Comparison of ENCODE assay signal across 12 mouse cellular contexts in the genomic region with DNA sequence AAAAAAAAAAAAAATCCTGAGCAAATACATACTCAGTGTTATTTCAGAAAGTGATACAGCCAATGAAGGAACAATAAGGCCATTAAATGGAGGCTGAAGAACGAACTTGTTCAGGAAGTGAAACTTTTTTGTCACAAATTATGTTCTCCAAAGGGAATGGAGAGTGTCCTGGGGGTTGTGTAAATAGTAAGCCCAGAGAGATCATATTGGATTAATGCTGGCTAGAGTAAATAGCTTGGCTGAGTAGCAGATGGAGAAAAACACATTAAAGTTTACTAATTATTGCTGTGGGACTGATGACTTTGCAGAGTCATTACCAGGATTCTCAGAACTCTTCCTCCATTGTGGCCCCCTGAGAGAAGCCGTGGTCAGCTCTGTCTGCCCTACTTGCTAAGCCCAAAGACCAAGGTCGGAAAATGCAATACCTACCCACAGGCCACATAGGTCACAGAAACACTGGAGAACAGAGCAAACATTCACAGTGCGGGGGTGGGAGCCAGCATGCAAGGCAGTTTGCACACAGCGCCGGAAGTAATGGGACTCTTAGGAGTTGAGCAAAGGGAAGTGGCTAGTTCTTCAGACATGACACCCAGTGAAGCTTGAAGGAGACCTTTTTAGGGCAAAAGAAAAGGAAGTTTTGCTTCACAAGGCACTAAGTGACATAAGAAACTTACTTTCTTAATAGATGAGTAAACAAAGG. TPM values are rescaled to one million over a fixed set of nuclear protein-coding genes. Genes with fewer than 3 reads are reported as not detected.
DNase-seq lines count a peak whose midpoint lies in the region; ATAC-seq lines count a peak whose summit lies in the region.
"Had no signal": no experiment of that assay in that cellular context is flagged by ENCODE, and none has a peak within 500 bp of the region (broad histone marks: within the 10 kb centered on the region; RNA-seq: fewer than 3 reads in every experiment).

No protein-coding gene starts in this region.

- no peak overlapping the region; the same call in 1 of the 2 replicates for H3K27ac ChIP-seq in liver, embryonic 12.5 days
- H3K27ac ChIP-seq in forebrain, embryonic 14.5 days (ENCODE audit: low read depth, low read length) = no peak overlapping the region
- H3K27ac ChIP-seq: heart, embryonic 13.5 days; limb, embryonic 15.5 days had no signal

- H3K4me2 ChIP-seq in liver, embryonic 12.5 days = no peak overlapping the region
- no peak overlapping the region for H3K4me2 ChIP-seq in forebrain, embryonic 14.5 days (ENCODE audit: low read length)
- H3K4me2 ChIP-seq: heart, embryonic 13.5 days; limb, embryonic 15.5 days had no signal

- no peak overlapping the region for H3K9ac ChIP-seq in liver, embryonic 12.5 days
- H3K9ac ChIP-seq in forebrain, embryonic 14.5 days (ENCODE audit: low read length) = no peak overlapping the region
- H3K9ac ChIP-seq: heart, embryonic 13.5 days; limb, embryonic 15.5 days had no signal

- 35% methylated on average over 6 of the region's 6 CpGs for WGBS in liver, embryonic 12.5 days (ENCODE audit: insufficient replicate concordance)
- 88% methylated on average over 6 of the region's 6 CpGs for WGBS in forebrain, embryonic 14.5 days

- H3K27me3 ChIP-seq in liver, embryonic 12.5 days (replicated peaks) = no peaks in the 10 kb centered on the region
- H3K27me3 ChIP-seq in megakaryocyte, embryonic 14.5 days (replicated peaks) = no peaks in the 10 kb centered on the region
- no peaks in the 10 kb centered on the region for H3K27me3 ChIP-seq in forebrain, embryonic 14.5 days (replicated peaks; ENCODE audit: control insufficient read depth, insufficient read depth, low read length)
- H3K27me3 ChIP-seq: heart, embryonic 13.5 days; limb, embryonic 15.5 days had no signal

- no peaks in the 10 kb centered on the region for H3K4me1 ChIP-seq in liver, embryonic 12.5 days
- H3K4me1 ChIP-seq in megakaryocyte, embryonic 14.5 days = peaks cover 26% of the 10 kb centered on the region
- H3K4me1 ChIP-seq in forebrain, embryonic 14.5 days (ENCODE audit: control insufficient read depth, insufficient read depth, low read length) = no peaks in the 10 kb centered on the region
- H3K4me1 ChIP-seq: heart, embryonic 13.5 days; limb, embryonic 15.5 days had no signal

- DNase-seq in thymus, postnatal 0 days (ENCODE audit: low spot score) = peak; percentile 8
- no peak for DNase-seq in thymus, postnatal 10 days (ENCODE audit: low spot score in 2 of 2)
- DNase-seq in forebrain, embryonic 14.5 days (ENCODE audit: low spot score) = no peak
- DNase-seq in layer of hippocampus, adult 8-10 months (ENCODE audit: low spot score in 2 of 2) = no peak
- no peak for DNase-seq in ovary, postnatal 10 days (ENCODE audit: low spot score)
- DNase-seq: kidney, adult 8-10 months had no signal

- H3K36me3 ChIP-seq in liver, embryonic 12.5 days = no peaks in the 10 kb centered on the region
- H3K36me3 ChIP-seq in megakaryocyte, embryonic 14.5 days (replicated peaks; ENCODE audit: low read length) = no peaks in the 10 kb centered on the region
- H3K36me3 ChIP-seq in forebrain, embryonic 14.5 days (ENCODE audit: control insufficient read depth, insufficient read depth, low read length) = no peaks in the 10 kb centered on the region
- H3K36me3 ChIP-seq: heart, embryonic 13.5 days; limb, embryonic 15.5 days had no signal

- no peak overlapping the region for H3K4me3 ChIP-seq in liver, embryonic 12.5 days
- peak overlapping the region; percentile 57 for H3K4me3 ChIP-seq in megakaryocyte, embryonic 14.5 days (replicated peaks)
- no peak overlapping the region for H3K4me3 ChIP-seq in forebrain, embryonic 14.5 days (ENCODE audit: low read depth, low read length)
- H3K4me3 ChIP-seq: heart, embryonic 13.5 days; limb, embryonic 15.5 days had no signal

- H3K9me3 ChIP-seq in liver, embryonic 12.5 days (replicated peaks) = no peaks in the 10 kb centered on the region
- H3K9me3 ChIP-seq in megakaryocyte, embryonic 14.5 days = no peaks in the 10 kb centered on the region
- no peaks in the 10 kb centered on the region for H3K9me3 ChIP-seq in forebrain, embryonic 14.5 days (replicated peaks; ENCODE audit: control insufficient read depth, low read length)
- H3K9me3 ChIP-seq: heart, embryonic 13.5 days; limb, embryonic 15.5 days had no signal

- peak; percentile 59 for ATAC-seq in liver, embryonic 12.5 days
- no peak for ATAC-seq in inflammation-experienced regulatory T-cells, adult 6 months
- ATAC-seq in forebrain, embryonic 14.5 days = no peak

RNA-seq across cellular contexts. Expression of a gene that starts 20.5 kb away (rescaled TPM):
- 0.38 TPM in 1 of 2 replicates, not detected in the other for polyA plus RNA-seq in thymus, postnatal 0 days (2015; fragmentation: Nextera tagmentation; extraction: Ambion mirVana)
- not detected in 2 replicates for polyA plus RNA-seq in liver, embryonic 12.5 days (2016; fragmentation: Nextera tagmentation; extraction: Ambion mirVana)
- not detected in 2 replicates for polyA plus RNA-seq in megakaryocyte, embryonic 14.5 days (2012; ENCODE audit: insufficient read depth, low replicate concordance)
- not detected for polyA plus RNA-seq in inflammation-experienced regulatory T-cells, adult 6 months (2017; shearing (Covaris generic))
- not detected in 2 replicates for polyA plus RNA-seq in forebrain, embryonic 14.5 days (2014; fragmentation: Nextera tagmentation; extraction: Ambion mirVana)
- not detected for total RNA-seq in layer of hippocampus, adult 8-10 months (2022)
- polyA plus RNA-seq: heart, embryonic 13.5 days; urinary bladder, adult 2 months had no signal

RNA-seq across cellular contexts. Expression of a gene that starts 25.2 kb away (rescaled TPM):
- 3.9 TPM in 2 replicates for polyA plus RNA-seq in thymus, postnatal 0 days (2015; fragmentation: Nextera tagmentation; extraction: Ambion mirVana)
- polyA plus RNA-seq in liver, embryonic 12.5 days (2016; fragmentation: Nextera tagmentation; extraction: Ambion mirVana) = 0.54 and 1.0 TPM in 2 replicates
- polyA plus RNA-seq in megakaryocyte, embryonic 14.5 days (2012; ENCODE audit: insufficient read depth, low replicate concordance) = 0.07 TPM in 1 of 2 replicates, not detected in the other
- polyA plus RNA-seq in inflammation-experienced regulatory T-cells, adult 6 months (2017; shearing (Covaris generic)) = 1 to 10 TPM in 2 of 3 experiments, under 1 TPM in 1; 0.57 to 1.3 (median 1.1) TPM
- polyA plus RNA-seq in forebrain, embryonic 14.5 days (2014; fragmentation: Nextera tagmentation; extraction: Ambion mirVana) = 0.09 TPM in 1 of 2 replicates, not detected in the other
- total RNA-seq in layer of hippocampus, adult 8-10 months (2022) = under 1 TPM in 1 of 4 experiments, not detected in 3; 0.58 TPM

RNA-seq across cellular contexts. Expression of a gene that starts 34.7 kb away (rescaled TPM):
- polyA plus RNA-seq in thymus, postnatal 0 days (2015; fragmentation: Nextera tagmentation; extraction: Ambion mirVana) = 0.22 and 0.36 TPM in 2 replicates
- polyA plus RNA-seq in liver, embryonic 12.5 days (2016; fragmentation: Nextera tagmentation; extraction: Ambion mirVana) = not detected in 2 replicates
- not detected in 2 replicates for polyA plus RNA-seq in megakaryocyte, embryonic 14.5 days (2012; ENCODE audit: insufficient read depth, low replicate concordance)
- not detected for polyA plus RNA-seq in inflammation-experienced regulatory T-cells, adult 6 months (2017; shearing (Covaris generic))
- polyA plus RNA-seq in forebrain, embryonic 14.5 days (2014; fragmentation: Nextera tagmentation; extraction: Ambion mirVana) = not detected in 2 replicates
- total RNA-seq in layer of hippocampus, adult 8-10 months (2022) = not detected
- polyA plus RNA-seq: heart, embryonic 13.5 days had no signal

RNA-seq across cellular contexts. Expression of a gene that starts 55.9 kb away (rescaled TPM):
- polyA plus RNA-seq in thymus, postnatal 0 days (2015; fragmentation: Nextera tagmentation; extraction: Ambion mirVana) = 39.5 and 42.1 TPM in 2 replicates
- 13.1 and 13.2 TPM in 2 replicates for polyA plus RNA-seq in liver, embryonic 12.5 days (2016; fragmentation: Nextera tagmentation; extraction: Ambion mirVana)
- 20.0 and 21.3 TPM in 2 replicates for polyA plus RNA-seq in megakaryocyte, embryonic 14.5 days (2012; ENCODE audit: insufficient read depth, low replicate concordance)
- 10 to 100 TPM; 85.2 to 93.8 (median 89.3) TPM for polyA plus RNA-seq in inflammation-experienced regulatory T-cells, adult 6 months (2017; shearing (Covaris generic))
- polyA plus RNA-seq in forebrain, embryonic 14.5 days (2014; fragmentation: Nextera tagmentation; extraction: Ambion mirVana) = 0.39 and 0.84 TPM in 2 replicates
- total RNA-seq in layer of hippocampus, adult 8-10 months (2022) = 1 to 10 TPM in 2 of 4 experiments, under 1 TPM in 2; 0.69 to 3.4 (median 1.6) TPM
